Mouse (Mus musculus) forebrain, embryonic 10.5 days (tissue): ENCODE measurements around the gene Cd300ld4. TPM values are rescaled to one million over a fixed set of nuclear protein-coding genes. Genes with fewer than 3 reads are reported as not detected.
A peak's percentile ranks its signal among the peaks of the same experiment; 100 is the strongest.
"Not testable (repeated sequence)": the region's sequence is repeated elsewhere in the genome, so short reads cannot be mapped to it uniquely, and the experiment has no call there.

Experiments used
- DNase-seq: peaks from one replicate; pipeline ENCODE4 v3.0.0-alpha.2; 2017; ENCODE audit warnings: low spot score; ENCODE audit errors: extremely low spot score
- H3K27ac ChIP-seq: fragments of 300-500 bp; sonication (generic); 2 replicates; pipeline ENCODE4 v1.5.1; 2016; ENCODE audit warnings: mild to moderate bottlenecking
- H3K27me3 ChIP-seq: fragments of 300-500 bp; sonication (generic); 2 replicates; pipeline ENCODE4 v1.6.1; 2016; ENCODE audit warnings: mild to moderate bottlenecking; ENCODE audit not compliant: poor library complexity, severe bottlenecking
- H3K36me3 ChIP-seq: fragments of 300-500 bp; sonication (generic); replicated peaks from 2 replicates; pipeline ENCODE4 v1.6.1; 2016; ENCODE audit warnings: mild to moderate bottlenecking, moderate library complexity
- H3K4me1 ChIP-seq: fragments of 300-500 bp; sonication (generic); 2 replicates; pipeline ENCODE4 v1.6.1; 2016
- H3K4me3 ChIP-seq: fragments of 300-500 bp; sonication (generic); 2 replicates; pipeline ENCODE4 v1.5.1; 2016; ENCODE audit warnings: mild to moderate bottlenecking, moderate library complexity
- H3K9me3 ChIP-seq: fragments of 300-500 bp; sonication (generic); 2 replicates; pipeline ENCODE4 v1.6.1; 2016; ENCODE audit warnings: mild to moderate bottlenecking, moderate library complexity
- WGBS: fragments of 180-500 bp; shearing (Covaris S2); methylation state at CpG from one replicate; pipeline ENCODE4 v1.1.7; 2016; 5-methylcytosine and 5-hydroxymethylcytosine counted together
- polyA plus RNA-seq: library from polyadenylated mRNA; unstranded; fragments of >200 nt; fragmentation: Nextera tagmentation; extraction: Ambion mirVana; gene quantifications from 2 replicates; pipeline ENCODE4 v1.2.1, GENCODE M21; 2016

Cd300ld4 gene
- polyA plus RNA-seq, result not detected in 2 replicates

DNA sequence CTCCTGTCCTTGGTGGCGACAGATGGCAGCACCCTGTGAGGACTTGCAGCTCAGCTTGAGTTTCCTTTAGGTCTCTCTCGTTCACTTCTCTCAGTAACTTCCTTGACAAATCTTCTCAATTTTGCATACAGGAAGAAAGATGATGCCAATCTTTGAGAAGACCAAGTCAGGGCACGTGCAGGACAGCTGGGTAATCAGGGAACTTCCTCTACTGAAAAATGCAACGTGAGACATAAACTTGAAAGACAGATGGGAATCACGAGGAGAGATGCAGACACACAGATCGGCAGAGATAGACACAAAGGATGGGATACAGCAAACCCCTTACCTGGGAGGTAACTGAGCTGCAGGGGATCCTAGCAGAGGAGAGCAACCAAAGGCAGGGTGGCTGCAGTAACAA, at the start of gene Cd300ld4:
Gene Cd300ld4 (minus strand): TSS at position 101 of the 400 bp plus-strand sequence.
- not testable (repeated sequence) for H3K36me3 ChIP-seq, H3K27me3 ChIP-seq, H3K27ac ChIP-seq, H3K9me3 ChIP-seq, H3K4me3 ChIP-seq, H3K4me1 ChIP-seq, DNase-seq
- WGBS, result no CpG with 5 or more reads among the region's 6 CpGs

DNA sequence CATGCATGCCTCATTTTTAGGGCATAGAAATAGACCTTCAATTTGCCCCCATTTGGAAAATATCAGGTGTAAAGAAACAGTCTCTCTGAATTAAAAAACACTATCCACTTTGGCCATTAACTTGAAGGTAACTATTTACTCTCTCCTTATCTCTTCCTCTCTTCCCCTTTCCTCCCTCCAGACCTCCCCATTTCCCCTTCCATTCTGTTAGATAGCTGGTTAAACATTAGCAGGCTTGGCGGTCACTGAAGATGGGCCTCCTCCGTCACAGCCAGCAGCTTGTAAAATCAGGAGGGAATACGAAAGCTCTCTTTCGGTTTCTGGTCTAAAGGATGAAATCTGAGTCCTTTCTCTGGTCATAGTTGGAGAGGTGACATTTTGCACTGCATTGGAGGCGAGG, 49.0 kb upstream of the Cd300ld4 start:
- H3K36me3 ChIP-seq, result no peaks in the 10 kb centered on the region
- H3K27ac ChIP-seq, result no peak overlapping the region
- peaks cover 25% of the 10 kb centered on the region for H3K27me3 ChIP-seq
- H3K9me3 ChIP-seq, result no peaks in the 10 kb centered on the region
- H3K4me1 ChIP-seq, result peaks cover 19% of the 10 kb centered on the region
- no peak for DNase-seq
- no peak overlapping the region for H3K4me3 ChIP-seq
- WGBS, result 88% methylated on average over 5 of the region's 5 CpGs

- H3K9me3 ChIP-seq, result no peaks in the 10 kb centered on the region
- no peaks in the 10 kb centered on the region for H3K36me3 ChIP-seq
- peaks cover 28% of the 10 kb centered on the region for H3K27me3 ChIP-seq
- 81% methylated on average over 7 of the region's 7 CpGs for WGBS
- no peak overlapping the region for H3K27ac ChIP-seq
- H3K4me3 ChIP-seq, result no peak overlapping the region
- DNase-seq, result no peak
- peaks cover 24% of the 10 kb centered on the region for H3K4me1 ChIP-seq
Observed at GRCm38 (mm10) chr11:115075407-115075806, 48.6 kb upstream of the Cd300ld4 start.

DNA sequence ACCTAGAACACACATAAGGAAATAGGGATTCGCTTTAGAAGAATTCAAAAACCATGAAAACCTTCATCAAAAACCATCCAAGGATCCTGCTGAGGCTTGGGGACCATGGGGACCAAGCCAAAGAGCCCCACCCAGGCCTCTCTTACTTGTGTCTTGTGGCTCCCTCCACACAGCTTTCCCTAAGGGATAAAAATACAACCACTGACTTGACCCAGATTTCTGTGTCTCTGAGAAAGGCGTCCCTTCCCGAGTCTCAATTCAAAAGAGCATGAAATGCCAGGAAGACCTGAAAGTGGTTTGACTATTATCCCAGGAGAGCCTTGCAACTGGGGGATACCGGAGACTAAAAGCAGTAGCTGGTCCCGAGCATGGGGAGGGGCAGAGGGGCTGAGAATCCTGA, 46.2 kb upstream of the Cd300ld4 start:
- Histone ChIP-seq H3K27me3 (peaks cover 48% of the 10 kb centered on the region), H3K36me3 (no peaks in the 10 kb centered on the region), H3K4me3 (no peak overlapping the region), H3K27ac (0 out of 2 replicates have a peak overlapping the region, but pooled peaks have one; percentile 25), H3K4me1 (peaks cover 30% of the 10 kb centered on the region), H3K9me3 (no peaks in the 10 kb centered on the region)
- no peak for DNase-seq
- WGBS, result 81% methylated on average over 5 of the region's 5 CpGs

DNA sequence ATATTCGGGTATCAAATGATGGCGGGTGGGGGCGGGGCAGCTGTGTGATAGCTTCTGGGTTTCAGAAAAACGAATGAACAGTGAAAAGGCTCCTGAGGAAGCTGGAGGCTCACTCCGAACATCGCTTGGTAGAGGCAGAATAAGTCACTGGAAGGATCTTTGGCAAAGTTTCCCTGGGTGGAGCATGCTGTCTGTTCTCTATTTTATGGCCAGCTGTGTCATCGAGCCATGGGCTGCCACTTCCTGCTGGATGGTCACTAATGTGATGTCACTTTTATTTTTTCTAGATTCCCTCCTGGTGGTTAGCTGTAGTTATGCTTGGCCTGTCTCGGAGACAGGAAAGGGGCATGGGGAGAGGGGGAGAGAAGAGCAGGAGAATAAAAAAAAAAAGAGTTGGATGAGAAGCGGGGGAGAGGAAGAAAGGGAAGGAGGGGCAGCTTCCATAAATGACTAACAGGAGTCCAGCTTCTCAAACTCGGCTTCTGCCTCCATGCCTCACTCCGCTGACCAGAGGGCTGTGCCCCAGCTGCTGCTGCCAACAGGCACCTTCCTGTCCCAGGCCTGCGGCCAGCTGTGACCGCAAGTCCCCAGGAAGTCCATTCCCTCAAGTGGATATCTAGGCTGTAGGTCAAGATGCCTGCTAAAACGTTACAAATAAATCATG, 45.0 kb upstream of the Cd300ld4 start:
- no peaks in the 10 kb centered on the region for H3K36me3 ChIP-seq
- peaks cover 52% of the 10 kb centered on the region for H3K27me3 ChIP-seq
- peak overlapping the region; percentile 73 for H3K27ac ChIP-seq
- H3K4me3 ChIP-seq, result peak overlapping the region; percentile 13; the same call in 1 of the 2 replicates
- no peaks in the 10 kb centered on the region for H3K9me3 ChIP-seq
- WGBS, result 29% methylated on average over 14 of the region's 14 CpGs
- peaks cover 30% of the 10 kb centered on the region for H3K4me1 ChIP-seq
- peak; percentile 26 for DNase-seq

DNA sequence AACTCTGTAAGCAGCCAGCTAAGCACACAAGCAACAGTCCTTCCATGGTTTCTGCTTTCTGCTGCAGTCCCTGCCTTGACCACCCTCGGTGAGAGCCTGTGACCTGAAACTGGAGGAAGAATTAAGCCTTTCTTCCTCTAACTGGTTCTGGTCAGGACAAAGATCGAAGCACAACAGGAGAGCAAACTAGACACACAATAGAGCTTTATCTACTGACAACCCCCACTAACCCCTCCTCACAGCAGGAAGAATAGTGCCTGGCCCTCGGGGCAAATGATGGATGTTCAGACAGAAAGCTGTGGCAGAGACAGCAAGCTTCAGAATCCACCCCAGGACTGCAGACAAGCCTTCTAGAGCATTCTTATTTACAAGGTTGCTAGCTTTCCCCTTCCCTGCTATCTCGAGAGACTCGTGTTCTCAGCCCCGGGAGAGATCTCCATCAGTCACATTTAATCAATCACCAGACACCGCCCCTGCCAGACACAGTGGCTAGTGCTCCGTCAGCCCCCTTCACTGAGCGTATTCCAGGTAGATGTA, 44.3 kb upstream of the Cd300ld4 start:
- peaks cover 30% of the 10 kb centered on the region for H3K4me1 ChIP-seq
- H3K27ac ChIP-seq, result peak overlapping the region; percentile 73; the same call in 1 of the 2 replicates
- 10% methylated on average over 9 of the region's 9 CpGs for WGBS
- H3K27me3 ChIP-seq, result peaks cover 52% of the 10 kb centered on the region
- no peaks in the 10 kb centered on the region for H3K36me3 ChIP-seq
- peak overlapping the region; percentile 13; the same call in 1 of the 2 replicates for H3K4me3 ChIP-seq
- DNase-seq, result peak; percentile 39
- no peaks in the 10 kb centered on the region for H3K9me3 ChIP-seq

- 80% methylated on average over 6 of the region's 6 CpGs for WGBS
- no peaks in the 10 kb centered on the region for H3K36me3 ChIP-seq
- no peak overlapping the region for H3K27ac ChIP-seq
- peaks cover 27% of the 10 kb centered on the region for H3K27me3 ChIP-seq
- peaks cover 26% of the 10 kb centered on the region for H3K4me1 ChIP-seq
- H3K9me3 ChIP-seq, result no peaks in the 10 kb centered on the region
- H3K4me3 ChIP-seq, result no peak overlapping the region
- DNase-seq, result no peak
Observed at GRCm38 (mm10) chr11:115066768-115067167, 40.0 kb upstream of the Cd300ld4 start.

GRCm38 (mm10) chr11:115062077-115062476, 35.3 kb upstream of the Cd300ld4 start, which contains the start of gene Cd300e:
Gene Cd300e (minus strand): TSS chr11:115062177.
- Histone ChIP-seq H3K27ac (no peak within 1 kb of the TSS), H3K36me3 (no peaks in the 10 kb centered on the region), H3K9me3 (no peaks in the 10 kb centered on the region), H3K4me3 (no peak within 1 kb of the TSS), H3K4me1 (peaks cover 8% of the 10 kb centered on the region), H3K27me3 (no peaks in the 10 kb centered on the region)
- 40% methylated on average over 5 of the region's 5 CpGs for WGBS
- no peak for DNase-seq

- Histone ChIP-seq H3K36me3 (no peaks in the 10 kb centered on the region), H3K4me3 (no peak overlapping the region), H3K27ac (no peak overlapping the region), H3K27me3 (no peaks in the 10 kb centered on the region), H3K4me1 (peaks cover 8% of the 10 kb centered on the region), H3K9me3 (no peaks in the 10 kb centered on the region)
- WGBS, result 89% methylated on average over 2 of the region's 2 CpGs
- no peak for DNase-seq
Observed at GRCm38 (mm10) chr11:115059797-115060196, 33.0 kb upstream of the Cd300ld4 start.

GRCm38 (mm10) chr11:115058701-115059100, 31.9 kb upstream of the Cd300ld4 start:
- Histone ChIP-seq H3K4me3 (no peak overlapping the region), H3K36me3 (no peaks in the 10 kb centered on the region), H3K9me3 (no peaks in the 10 kb centered on the region), H3K27ac (no peak overlapping the region), H3K27me3 (no peaks in the 10 kb centered on the region), H3K4me1 (peaks cover 8% of the 10 kb centered on the region)
- WGBS, result 81% methylated on average over 4 of the region's 4 CpGs
- DNase-seq, result no peak

DNA sequence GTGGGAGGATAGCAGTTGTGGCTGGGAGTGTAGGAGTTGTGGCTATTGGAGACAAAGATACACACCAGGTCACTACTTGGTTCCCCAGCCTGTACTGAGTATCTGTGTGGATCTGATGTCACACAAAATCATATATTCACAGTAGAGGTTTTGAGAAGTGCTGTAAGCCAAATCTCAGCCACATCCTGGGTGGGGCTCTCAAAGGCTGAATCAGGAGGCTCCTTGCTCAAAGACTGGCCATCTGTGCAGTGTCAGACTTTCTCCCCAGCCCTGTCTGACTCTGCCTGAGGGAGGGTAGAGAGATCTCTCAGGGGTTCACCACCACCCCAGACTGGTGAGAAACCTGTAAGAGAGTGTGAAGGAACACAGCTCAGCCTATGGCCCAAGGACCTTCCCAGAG, 27.7 kb upstream of the Cd300ld4 start:
- no peak for DNase-seq
- H3K4me1 ChIP-seq, result no peaks in the 10 kb centered on the region
- no peaks in the 10 kb centered on the region for H3K36me3 ChIP-seq
- no peak overlapping the region for H3K4me3 ChIP-seq
- no peaks in the 10 kb centered on the region for H3K9me3 ChIP-seq
- H3K27me3 ChIP-seq, result no peaks in the 10 kb centered on the region
- H3K27ac ChIP-seq, result no peak overlapping the region

- Histone ChIP-seq H3K4me1 (no peaks in the 10 kb centered on the region), H3K27ac (no peak overlapping the region), H3K4me3 (no peak overlapping the region), H3K36me3 (no peaks in the 10 kb centered on the region), H3K9me3 (no peaks in the 10 kb centered on the region), H3K27me3 (no peaks in the 10 kb centered on the region)
- 91% methylated on average over 1 of the region's 1 CpGs for WGBS
- no peak for DNase-seq
Observed at GRCm38 (mm10) chr11:115052991-115053390, 26.2 kb upstream of the Cd300ld4 start.

GRCm38 (mm10) chr11:115052206-115052605, 25.4 kb upstream of the Cd300ld4 start:
- Histone ChIP-seq H3K4me1 (no peaks in the 10 kb centered on the region), H3K27ac (no peak overlapping the region), H3K4me3 (no peak overlapping the region), H3K9me3 (no peaks in the 10 kb centered on the region), H3K36me3 (no peaks in the 10 kb centered on the region), H3K27me3 (no peaks in the 10 kb centered on the region)
- peak; percentile 39 for DNase-seq
- 3% methylated on average over 9 of the region's 9 CpGs for WGBS
